Mouse (Mus musculus) left cerebral cortex, adult 18-20 months (tissue): ENCODE results near the gene Pcdh15. TPM values are rescaled to one million over a fixed set of nuclear protein-coding genes. Genes with fewer than 3 reads are reported as not detected.

Source experiments
- DNase-seq, 2 experiments: peaks; one replicate each; pipeline ENCODE4 v3.0.0; 2021 to 2022; ENCODE audit warnings: low spot score in 2 of 2, mixed read lengths in 1 of 2
- total RNA-seq, 2 experiments: library from RNA; stranded (reverse); gene quantifications; 2 replicates each; pipeline ENCODE4 v1.2.3; 2021

Gene Pcdh15
- total RNA-seq, 2 experiments from 2014 or later: 23.6 to 24.2 TPM

- no peak for DNase-seq
Observed at GRCm38 (mm10) chr10:74258639-74259038, 1159.5 kb downstream of the Pcdh15 start.

DNA sequence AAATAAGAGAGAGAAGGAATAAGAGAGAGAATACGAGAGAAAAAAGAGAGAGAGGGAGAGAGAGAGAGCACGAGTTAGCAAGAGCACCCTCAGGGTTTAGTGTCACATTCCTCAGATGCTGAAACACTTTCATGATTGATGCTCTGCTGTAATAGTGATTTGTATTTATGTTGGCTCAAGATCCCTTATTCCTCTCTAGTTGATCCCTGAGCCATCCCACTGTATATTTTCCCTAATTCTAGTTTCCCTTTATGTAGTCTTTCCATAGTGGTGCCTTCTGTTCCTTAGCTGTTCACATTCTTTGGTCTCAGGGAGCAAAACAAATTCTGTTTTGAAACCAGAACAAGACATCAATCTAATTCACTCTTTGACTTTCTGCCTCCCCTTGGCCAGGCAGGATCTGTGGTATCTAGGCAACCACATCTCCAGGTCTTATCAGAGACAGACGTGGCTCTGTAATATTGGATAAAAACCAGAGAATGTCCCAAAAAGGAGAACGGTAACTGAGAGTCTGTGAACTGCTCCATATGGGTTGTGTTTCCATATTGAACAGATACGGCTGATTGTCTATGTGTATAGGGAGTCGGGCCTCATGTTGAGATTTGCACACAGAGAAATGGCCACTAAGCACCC is 1170.6 kb downstream of the Pcdh15 start:
- no peak for DNase-seq

DNA sequence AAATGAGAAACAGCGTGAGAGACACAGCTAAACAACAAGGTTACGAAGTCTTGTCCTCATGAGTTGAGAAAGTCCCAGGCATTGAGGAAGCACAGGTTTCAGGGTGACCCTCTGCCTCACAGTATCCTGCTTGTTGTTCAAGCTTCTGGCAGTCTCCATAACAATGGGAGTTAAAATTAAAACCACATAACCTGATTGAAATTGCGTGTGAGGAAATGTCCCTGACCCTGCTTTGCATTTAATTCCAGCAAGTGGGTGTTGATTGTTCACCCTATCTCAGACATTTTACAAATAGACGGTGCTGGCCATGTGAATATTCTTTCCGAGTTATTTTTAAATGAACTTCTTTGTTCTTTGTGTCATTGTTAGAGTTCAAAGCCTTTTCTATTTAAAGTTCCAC is 1171.8 kb downstream of the Pcdh15 start:
- no peak for DNase-seq

DNA sequence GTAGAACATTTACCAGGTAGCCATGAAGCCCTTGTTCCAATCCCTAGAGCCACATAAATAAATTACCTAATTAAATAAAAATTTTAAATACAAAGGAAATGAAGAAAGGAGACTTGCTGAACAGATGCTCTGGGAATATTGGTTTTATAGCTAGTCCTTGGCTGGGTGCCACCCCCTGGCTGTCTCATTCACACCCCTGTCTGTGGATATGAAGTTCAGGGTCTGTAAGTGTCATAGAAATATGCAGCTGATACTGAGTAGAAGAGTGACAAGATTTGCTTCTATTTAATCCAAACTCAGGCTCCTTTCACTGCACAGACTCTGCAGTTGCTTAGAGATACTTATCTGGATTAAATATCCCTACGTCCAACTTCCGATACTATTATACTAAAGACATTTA is 1205.0 kb downstream of the Pcdh15 start:
- no peak for DNase-seq

- DNase-seq: no peak
Observed at GRCm38 (mm10) chr10:74305439-74306158, 1206.5 kb downstream of the Pcdh15 start.

DNA sequence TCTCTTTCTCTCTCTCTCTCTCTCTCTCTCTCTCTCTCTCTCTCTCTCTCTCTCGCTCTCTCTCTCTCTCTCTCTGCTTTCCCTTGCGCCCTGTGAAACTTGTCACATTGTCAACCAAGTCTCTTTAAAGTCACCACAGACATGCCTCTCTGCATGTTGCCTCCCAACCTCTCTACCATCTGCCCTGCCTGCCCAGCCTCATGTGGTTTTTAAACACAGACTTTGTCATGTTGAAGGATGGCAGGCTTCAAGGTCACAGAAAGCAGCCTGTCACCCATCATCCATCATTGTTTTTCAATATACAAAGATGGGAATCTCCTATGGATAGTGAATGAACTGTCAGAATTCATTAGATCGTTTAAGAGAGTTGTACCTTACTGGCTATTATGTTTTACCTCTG is 1207.9 kb downstream of the Pcdh15 start:
- DNase-seq: no peak

- no peak for DNase-seq
Observed at GRCm38 (mm10) chr10:74316091-74316490, 1216.9 kb downstream of the Pcdh15 start.

DNA sequence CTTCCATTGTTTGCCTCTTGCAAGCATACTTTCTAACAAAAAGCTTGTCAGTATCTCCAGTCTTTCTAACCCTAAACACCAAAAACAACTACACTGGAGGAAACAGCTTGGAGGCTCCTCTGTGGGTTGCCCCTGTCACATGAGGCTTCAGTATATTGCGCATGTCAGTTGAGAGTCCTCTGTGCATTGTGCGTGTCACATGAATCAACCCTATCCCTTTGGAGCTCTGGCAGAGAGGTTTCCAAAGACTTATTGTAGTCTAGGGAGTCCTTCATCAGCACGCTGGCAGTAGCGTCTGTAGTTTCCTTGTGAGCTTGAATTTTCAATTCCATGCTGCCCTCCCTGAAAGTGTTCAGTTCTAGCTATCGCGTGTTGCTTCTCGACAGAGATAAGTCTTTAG is 1236.3 kb downstream of the Pcdh15 start:
- no peak for DNase-seq

DNA sequence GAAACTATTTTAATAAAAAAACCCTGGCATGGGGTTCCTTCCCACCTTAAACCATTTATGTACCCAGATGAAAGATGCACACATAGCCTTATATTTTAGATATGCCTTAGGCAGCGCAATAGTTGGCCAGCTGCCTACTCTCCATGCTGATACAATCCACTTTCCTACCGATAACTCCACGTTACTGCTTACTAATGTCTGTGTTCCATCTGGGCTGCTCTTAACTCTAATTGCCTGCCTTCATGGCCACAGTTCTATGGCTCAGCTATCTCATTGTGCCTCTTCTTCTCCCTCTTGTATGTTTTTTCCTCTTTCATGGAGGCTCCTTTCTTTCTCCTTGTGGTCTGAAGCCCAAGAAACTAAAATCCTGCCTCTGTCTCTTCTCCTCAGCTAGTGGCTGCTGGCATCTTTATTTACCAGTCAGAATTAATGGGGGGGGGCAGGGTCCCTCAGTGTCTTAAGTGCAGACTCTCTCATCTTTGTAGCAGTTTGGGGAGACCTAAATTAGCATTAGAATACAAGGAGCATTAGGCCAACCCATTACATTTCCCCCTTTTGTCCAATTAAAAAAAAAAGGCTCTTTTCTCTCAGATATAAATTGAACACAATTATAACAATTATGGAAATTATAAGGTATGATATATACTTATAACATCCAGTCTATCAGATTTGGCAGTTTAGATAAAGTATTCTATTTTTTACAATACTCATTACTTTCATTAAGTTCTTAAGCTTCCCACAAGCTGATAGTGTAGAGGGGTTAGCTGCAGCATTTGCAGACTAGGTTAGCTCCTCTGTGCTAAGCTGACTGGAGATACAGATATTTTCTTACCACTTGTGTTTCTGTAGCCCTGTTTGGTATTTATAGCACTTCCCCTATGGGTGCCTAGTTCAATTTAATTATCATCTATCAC is 1240.4 kb downstream of the Pcdh15 start:
- DNase-seq: no peak

- no peak for DNase-seq
Observed at GRCm38 (mm10) chr10:74359526-74359925, 1260.4 kb downstream of the Pcdh15 start.

GRCm38 (mm10) chr10:74378697-74379096 is 1279.6 kb downstream of the Pcdh15 start:
- no peak for DNase-seq

GRCm38 (mm10) chr10:74379276-74380134 is 1280.4 kb downstream of the Pcdh15 start:
- DNase-seq: no peak

- no peak for DNase-seq
Observed at GRCm38 (mm10) chr10:74387538-74388499, 1288.7 kb downstream of the Pcdh15 start.

DNA sequence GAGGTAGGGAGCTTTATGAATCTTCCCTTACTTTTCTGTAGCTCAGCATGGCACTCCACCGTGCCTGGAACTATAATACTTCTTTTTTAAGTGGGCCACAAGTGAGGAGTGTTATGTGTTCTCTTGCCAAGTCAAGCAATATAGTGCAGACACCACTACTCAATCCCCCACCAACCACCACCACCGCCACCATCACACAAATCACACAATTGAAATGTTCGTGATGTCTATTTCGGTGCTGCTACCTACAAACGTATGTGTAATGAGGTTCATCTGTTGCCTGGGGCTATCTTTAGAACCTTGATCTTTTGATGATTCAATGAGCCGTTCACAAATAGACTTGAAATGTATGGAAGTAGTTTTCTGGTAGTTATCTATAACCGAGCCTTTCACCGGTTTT is 1304.0 kb downstream of the Pcdh15 start:
- DNase-seq: peak; percentile 26 to 34

DNA sequence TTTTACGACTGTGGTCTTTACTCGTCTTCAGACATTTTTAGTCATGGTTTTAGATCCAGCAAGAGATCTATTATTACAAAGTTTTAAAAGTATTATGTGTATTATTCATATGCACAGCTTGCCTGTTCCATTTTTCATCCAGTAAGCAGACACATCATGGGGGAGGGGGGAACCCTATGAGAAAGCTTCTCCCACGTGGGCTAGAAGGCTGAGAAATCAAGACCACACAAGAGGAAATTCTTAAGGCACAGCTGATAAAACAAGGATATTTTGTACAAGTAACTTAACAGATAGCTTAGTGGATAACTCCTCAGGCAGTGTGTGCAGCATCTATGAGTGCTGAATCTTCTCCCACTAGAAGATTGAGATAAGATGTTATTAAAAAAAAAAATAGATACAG is 1314.9 kb downstream of the Pcdh15 start:
- no peak for DNase-seq

GRCm38 (mm10) chr10:74414945-74415344 is 1315.8 kb downstream of the Pcdh15 start:
- no peak for DNase-seq

GRCm38 (mm10) chr10:74415359-74415758 is 1316.2 kb downstream of the Pcdh15 start:
- no peak for DNase-seq

DNA sequence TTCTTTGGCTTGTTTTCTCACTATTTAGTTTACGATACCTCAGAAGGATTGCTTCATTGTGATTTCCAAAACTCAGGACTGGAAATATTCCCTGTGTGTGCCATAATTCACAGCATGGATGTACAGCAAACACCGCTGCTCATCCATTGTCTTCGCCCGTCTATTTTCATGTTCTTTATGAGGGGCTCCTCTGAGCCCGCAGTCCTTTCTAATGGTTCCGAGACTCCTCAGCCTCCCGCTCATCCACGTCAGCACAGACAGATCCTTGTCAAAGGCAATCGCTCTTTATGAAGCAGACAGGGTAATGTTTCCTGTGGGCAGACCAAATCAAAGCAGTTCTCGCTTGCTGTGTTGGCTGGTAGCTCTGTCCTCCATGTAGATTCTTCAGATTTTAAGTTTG is 1316.8 kb downstream of the Pcdh15 start:
- no peak for DNase-seq

DNA sequence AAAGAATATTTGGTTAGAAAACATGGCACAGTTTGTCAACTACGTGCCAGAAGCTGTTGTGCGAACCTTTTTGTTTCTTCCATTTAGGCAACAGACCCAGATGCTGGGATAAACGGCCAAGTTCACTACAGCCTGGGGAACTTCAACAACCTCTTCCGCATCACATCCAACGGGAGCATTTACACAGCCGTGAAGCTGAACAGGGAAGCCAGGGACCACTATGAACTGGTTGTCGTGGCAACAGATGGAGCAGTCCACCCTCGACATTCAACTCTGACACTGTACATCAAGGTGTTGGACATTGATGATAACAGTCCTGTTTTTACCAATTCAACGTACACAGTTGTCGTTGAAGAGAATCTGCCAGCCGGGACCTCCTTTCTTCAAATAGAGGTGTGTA is 1350.9 kb downstream of the Pcdh15 start:
- DNase-seq: no peak

DNA sequence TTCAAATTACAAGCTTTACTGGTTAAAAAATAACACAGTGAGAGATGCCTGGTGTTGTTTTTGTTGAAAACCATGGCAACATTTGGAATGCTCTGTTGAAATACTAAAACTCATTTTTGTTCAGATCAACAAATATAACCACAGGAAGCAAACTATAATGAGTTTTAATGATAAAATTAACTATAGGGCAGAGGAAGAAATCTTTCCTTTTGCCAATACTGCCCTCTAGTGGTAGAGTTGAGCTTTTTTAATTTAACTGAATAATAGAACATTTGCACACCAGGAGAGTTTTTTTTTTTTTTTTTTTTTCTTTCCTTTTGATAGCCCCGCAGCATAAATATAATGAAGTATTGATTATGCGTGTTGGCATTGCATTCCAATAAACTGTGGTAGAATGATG is 1364.8 kb downstream of the Pcdh15 start:
- DNase-seq: no peak
